Mouse (Mus musculus) liver, postnatal 0 days (tissue): ENCODE data around the gene Tmem178. TPM values are rescaled to one million over a fixed set of nuclear protein-coding genes. Genes with fewer than 3 reads are reported as not detected.

ENCODE experiments used
- ATAC-seq: fragments of 200-750 bp; cut with Nextera tagmentation; 2 replicates; pipeline ENCODE4 v1.8.0; 2017; ENCODE audit warnings: mild to moderate bottlenecking, moderate library complexity
- DNase-seq: peaks from one replicate; pipeline ENCODE4 v3.0.0-alpha.2; 2016
- H3K27ac ChIP-seq: fragments of 300-500 bp; sonication (generic); 2 replicates; pipeline ENCODE4 v1.5.1; 2014; ENCODE audit warnings: antibody characterized with exemption, moderate library complexity, mild to moderate bottlenecking, low read depth
- H3K27me3 ChIP-seq: fragments of 300-500 bp; sonication (generic); 2 replicates; pipeline ENCODE4 v1.6.1; 2014; ENCODE audit warnings: low read length, control low read depth, mixed read lengths; ENCODE audit not compliant: insufficient read depth
- H3K36me3 ChIP-seq: fragments of 300-500 bp; sonication (generic); replicated peaks from 2 replicates; pipeline ENCODE4 v1.6.1; 2014; ENCODE audit warnings: mild to moderate bottlenecking, control low read depth, low read length, moderate library complexity, mixed read lengths; ENCODE audit not compliant: insufficient read depth
- H3K4me1 ChIP-seq: fragments of 300-500 bp; sonication (generic); 2 replicates; pipeline ENCODE4 v1.6.1; 2014; ENCODE audit warnings: antibody characterized with exemption, mild to moderate bottlenecking, control low read depth; ENCODE audit not compliant: insufficient read depth
- H3K4me2 ChIP-seq: fragments of 300-500 bp; sonication (generic); 2 replicates; pipeline ENCODE4 v1.6.1; 2014; ENCODE audit warnings: low read depth, mild to moderate bottlenecking, low read length, moderate library complexity, mixed read lengths
- H3K4me3 ChIP-seq: fragments of 300-500 bp; sonication (generic); 2 replicates; pipeline ENCODE4 v1.5.1; 2014; ENCODE audit warnings: low read depth, low read length
- H3K9ac ChIP-seq: fragments of 300-500 bp; sonication (generic); replicated peaks from 2 replicates; pipeline ENCODE4 v1.6.1; 2014; ENCODE audit warnings: mild to moderate bottlenecking, moderate library complexity
- H3K9me3 ChIP-seq: fragments of 300-500 bp; sonication (generic); 2 replicates; pipeline ENCODE4 v1.6.1; 2016; ENCODE audit warnings: mild to moderate bottlenecking, control low read depth, low read length, mixed read lengths
- CTCF ChIP-seq: sonication (generic); IDR thresholded peaks from 2 replicates; pipeline ENCODE4 v1.5.1; 2016; ENCODE audit warnings: antibody characterized with exemption, low read depth
- EP300 ChIP-seq: IDR thresholded peaks from 2 replicates; pipeline ENCODE4 v1.6.1; 2016; ENCODE audit warnings: antibody characterized with exemption, low read depth, mild to moderate bottlenecking
- WGBS: fragments of 180-500 bp; shearing (Covaris S2); extraction: QIAGEN DNeasy Blood & Tissue Kit; methylation state at CpG from one replicate; pipeline ENCODE4 v1.1.7; 2014; ENCODE audit not compliant: insufficient replicate concordance; 5-methylcytosine and 5-hydroxymethylcytosine counted together
- polyA plus RNA-seq: library from polyadenylated mRNA; unstranded; fragments of >200 nt; fragmentation: Nextera tagmentation; extraction: Ambion mirVana; gene quantifications from 2 replicates; pipeline ENCODE4 v1.2.1, GENCODE M21; 2015

Gene Tmem178
- polyA plus RNA-seq, 1 experiment from 2014 or later, result 0.38 TPM

DNA sequence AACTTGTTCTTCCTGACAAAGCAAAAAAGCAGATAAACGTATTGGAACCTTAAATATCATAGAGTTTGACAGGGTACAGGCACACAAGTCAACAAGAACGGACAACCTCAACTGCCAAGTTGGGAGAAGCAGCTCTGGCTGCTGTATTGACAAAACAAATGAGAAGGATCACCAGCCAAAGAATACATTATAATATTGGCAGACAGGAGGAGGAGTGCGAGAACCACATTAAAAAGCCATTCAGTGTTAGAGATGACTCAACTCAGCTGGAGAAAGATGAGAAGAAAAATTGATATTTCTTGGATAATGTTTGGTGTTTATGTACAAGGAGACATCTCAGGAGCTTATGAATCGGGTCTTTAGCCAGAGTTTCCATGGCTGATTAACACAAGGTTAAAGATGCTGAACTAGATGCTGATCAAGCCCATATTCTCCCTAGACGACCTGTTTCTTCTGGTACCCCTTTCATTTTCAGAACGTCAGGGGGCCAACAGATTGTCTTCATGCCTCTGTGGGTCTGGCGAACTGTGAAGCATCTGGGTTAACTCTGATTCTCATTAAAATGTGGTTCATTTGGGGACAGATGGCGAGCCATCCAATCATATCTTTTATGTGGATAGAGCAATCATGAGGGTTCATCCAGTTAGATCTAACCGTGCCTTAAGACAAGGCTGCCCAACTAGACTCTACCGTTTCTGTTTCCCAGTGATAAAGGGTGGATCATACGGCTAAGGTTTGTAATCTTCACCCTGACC, 41.1 kb upstream of the Tmem178 start:
- no peak overlapping the region for H3K4me2 ChIP-seq
- no peak overlapping the region for H3K9ac ChIP-seq
- no peaks in the 10 kb centered on the region for H3K9me3 ChIP-seq
- TF ChIP-seq EP300, result no peak
- TF ChIP-seq CTCF, result no peak
- H3K27ac ChIP-seq, result no peak overlapping the region
- H3K4me3 ChIP-seq, result no peak overlapping the region
- H3K4me1 ChIP-seq, result no peaks in the 10 kb centered on the region; the same call in 1 of the 2 replicates
- 81% methylated on average over 11 of the region's 11 CpGs for WGBS
- DNase-seq (no peak), ATAC-seq (no peak)
- H3K27me3 ChIP-seq, result no peaks in the 10 kb centered on the region
- H3K36me3 ChIP-seq, result no peaks in the 10 kb centered on the region

DNA sequence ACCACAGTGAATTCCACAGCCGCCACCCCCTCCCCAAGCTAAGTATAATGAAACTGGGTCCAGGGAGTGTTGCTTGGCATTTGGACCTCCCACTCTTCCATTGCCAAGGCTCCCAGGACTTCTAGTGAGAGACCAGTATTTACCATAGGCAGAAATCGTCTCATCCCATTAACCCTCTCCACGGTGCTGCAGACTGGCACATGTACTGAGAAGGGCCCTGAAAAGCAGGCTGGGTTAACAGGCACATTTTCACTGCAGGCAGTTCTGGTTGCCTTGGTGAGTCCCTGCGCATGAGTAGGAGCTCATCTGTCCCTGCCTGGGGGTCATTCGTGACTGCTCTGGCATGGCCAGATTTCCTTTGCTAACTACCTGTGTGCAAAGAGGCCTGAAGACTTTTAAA, 40.4 kb upstream of the Tmem178 start:
- Histone ChIP-seq H3K36me3 (no peaks in the 10 kb centered on the region), H3K9me3 (no peaks in the 10 kb centered on the region), H3K4me1 (no peaks in the 10 kb centered on the region; the same call in 1 of the 2 replicates), H3K9ac (no peak overlapping the region), H3K27me3 (no peaks in the 10 kb centered on the region), H3K4me2 (no peak overlapping the region), H3K27ac (no peak overlapping the region), H3K4me3 (no peak overlapping the region)
- no peak for DNase-seq
- ATAC-seq, result no peak
- TF ChIP-seq EP300, result no peak
- TF ChIP-seq CTCF, result no peak
- 75% methylated on average over 5 of the region's 5 CpGs for WGBS

GRCm38 (mm10) chr17:80915666-80916065, 28.8 kb upstream of the Tmem178 start:
- Histone ChIP-seq H3K4me3 (no peak overlapping the region), H3K4me2 (no peak overlapping the region), H3K4me1 (no peaks in the 10 kb centered on the region), H3K36me3 (no peaks in the 10 kb centered on the region), H3K27me3 (no peaks in the 10 kb centered on the region), H3K9ac (no peak overlapping the region), H3K9me3 (no peaks in the 10 kb centered on the region), H3K27ac (no peak overlapping the region)
- no peak for TF ChIP-seq EP300
- no peak for TF ChIP-seq CTCF
- no peak for ATAC-seq
- WGBS, result 79% methylated on average over 2 of the region's 2 CpGs
- no peak for DNase-seq

- TF ChIP-seq EP300, result no peak
- no peak for TF ChIP-seq CTCF
- Histone ChIP-seq H3K4me2 (no peak overlapping the region), H3K4me3 (no peak overlapping the region), H3K9ac (no peak overlapping the region), H3K27ac (no peak overlapping the region), H3K36me3 (no peaks in the 10 kb centered on the region), H3K4me1 (no peaks in the 10 kb centered on the region), H3K9me3 (no peaks in the 10 kb centered on the region), H3K27me3 (no peaks in the 10 kb centered on the region)
- no peak for ATAC-seq
- no peak for DNase-seq
Observed at GRCm38 (mm10) chr17:80919261-80919660, 25.2 kb upstream of the Tmem178 start.

DNA sequence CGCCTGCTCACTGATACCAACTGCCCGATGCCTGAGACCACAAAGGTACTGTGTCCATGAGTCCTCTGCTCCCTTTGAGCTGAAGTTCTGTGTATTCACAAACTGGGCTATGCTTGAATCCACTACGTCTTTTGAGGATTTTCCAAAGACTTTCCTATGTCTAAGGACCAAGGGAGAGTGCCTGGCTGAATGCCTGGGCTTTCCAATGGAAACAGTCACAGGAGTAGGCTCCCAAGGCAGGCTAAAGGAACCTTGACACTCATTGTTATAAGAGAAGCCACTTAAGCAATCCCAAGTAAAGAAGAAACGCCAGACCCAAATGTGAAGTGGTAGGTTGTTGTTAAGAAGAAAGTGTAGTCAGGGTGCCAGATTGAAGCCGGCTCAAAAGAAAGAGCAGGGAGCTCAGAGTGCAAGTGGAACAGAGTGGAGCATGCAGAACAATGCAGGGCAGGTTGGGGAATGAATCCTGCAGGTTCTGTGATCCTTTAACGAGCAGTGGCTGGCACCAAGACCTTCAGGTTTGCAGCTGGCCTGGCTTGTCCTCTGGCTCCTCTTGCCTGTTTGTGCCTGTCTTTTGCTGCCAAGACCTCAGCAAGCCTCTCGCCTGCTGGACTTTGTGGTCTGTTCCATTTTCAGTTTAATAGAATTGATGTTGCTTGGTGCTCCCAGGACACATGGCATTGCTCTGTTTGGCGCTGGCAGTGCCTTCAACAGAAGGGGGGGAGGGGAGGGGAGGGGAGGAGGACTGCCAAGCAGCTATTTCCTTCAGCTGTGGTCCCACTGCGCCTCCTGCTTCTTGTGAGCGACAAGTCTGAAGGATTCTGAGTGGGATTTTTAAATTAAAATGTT, 22.9 kb upstream of the Tmem178 start:
- Histone ChIP-seq H3K9ac (no peak overlapping the region), H3K4me3 (no peak overlapping the region), H3K4me1 (no peaks in the 10 kb centered on the region), H3K27me3 (no peaks in the 10 kb centered on the region), H3K9me3 (no peaks in the 10 kb centered on the region), H3K4me2 (no peak overlapping the region), H3K27ac (no peak overlapping the region), H3K36me3 (no peaks in the 10 kb centered on the region)
- DNase-seq, result no peak
- TF ChIP-seq CTCF (no peak), EP300 (no peak)
- WGBS, result 73% methylated on average over 10 of the region's 10 CpGs
- ATAC-seq, result no peak

- ATAC-seq (no peak), DNase-seq (no peak)
- H3K27ac ChIP-seq, result no peak overlapping the region
- H3K36me3 ChIP-seq, result no peaks in the 10 kb centered on the region
- H3K9me3 ChIP-seq, result no peaks in the 10 kb centered on the region
- no peak overlapping the region for H3K4me3 ChIP-seq
- no peak overlapping the region for H3K9ac ChIP-seq
- H3K4me1 ChIP-seq, result no peaks in the 10 kb centered on the region
- WGBS, result 66% methylated on average over 3 of the region's 3 CpGs
- H3K4me2 ChIP-seq, result no peak overlapping the region
- TF ChIP-seq CTCF (no peak), EP300 (no peak)
- H3K27me3 ChIP-seq, result no peaks in the 10 kb centered on the region
Observed at GRCm38 (mm10) chr17:80925554-80925953, 18.9 kb upstream of the Tmem178 start.
